Mouse (Mus musculus): ENCODE data around the gene Cdc7. TPM values are rescaled to one million over a fixed set of nuclear protein-coding genes. Genes with fewer than 3 reads are reported as not detected.

Gene Cdc7
- total RNA-seq, 2 experiments from 2014 or later = 14.0 to 15.9 TPM

- intact Hi-C loops (cut with DNase I) = no loop called here
- no peak for DNase-seq (ENCODE audit: extremely low spot score in 1 of 2, low spot score in 2 of 2)
Observed at GRCm38 (mm10) chr5:107017544-107017943, 53.4 kb downstream of the Cdc7 start.

GRCm38 (mm10) chr5:107019057-107019456 is 54.9 kb downstream of the Cdc7 start:
- DNase-seq (ENCODE audit: extremely low spot score in 1 of 2, low spot score in 2 of 2) = no peak
- intact Hi-C loops (cut with DNase I) = no loop called here

GRCm38 (mm10) chr5:107019904-107020303 is 55.8 kb downstream of the Cdc7 start:
- intact Hi-C loops (cut with DNase I) = no loop called here
- DNase-seq (ENCODE audit: extremely low spot score in 1 of 2, low spot score in 2 of 2) = no peak

DNA sequence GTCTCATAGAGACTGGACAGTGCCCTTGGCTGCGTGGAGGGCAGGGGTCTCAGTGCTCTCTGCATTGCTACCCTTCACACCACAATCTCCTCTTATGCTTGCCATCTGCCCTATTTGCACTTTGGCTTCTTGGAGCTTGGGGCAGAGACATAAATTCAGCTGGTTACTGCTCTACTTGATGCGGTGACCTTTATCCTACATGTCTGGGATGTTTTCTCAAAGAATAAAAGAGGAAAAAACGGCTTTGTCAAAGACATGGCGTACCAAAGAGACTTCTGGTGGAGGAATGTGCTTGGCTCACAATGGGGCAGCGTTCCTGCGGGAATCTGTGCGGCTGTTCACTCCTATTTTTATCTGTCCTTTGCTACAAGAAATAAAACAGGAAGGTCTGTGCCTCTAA is 56.2 kb downstream of the Cdc7 start:
- intact Hi-C loops (cut with DNase I) = no loop called here
- DNase-seq (ENCODE audit: extremely low spot score in 1 of 2, low spot score in 2 of 2) = no peak

DNA sequence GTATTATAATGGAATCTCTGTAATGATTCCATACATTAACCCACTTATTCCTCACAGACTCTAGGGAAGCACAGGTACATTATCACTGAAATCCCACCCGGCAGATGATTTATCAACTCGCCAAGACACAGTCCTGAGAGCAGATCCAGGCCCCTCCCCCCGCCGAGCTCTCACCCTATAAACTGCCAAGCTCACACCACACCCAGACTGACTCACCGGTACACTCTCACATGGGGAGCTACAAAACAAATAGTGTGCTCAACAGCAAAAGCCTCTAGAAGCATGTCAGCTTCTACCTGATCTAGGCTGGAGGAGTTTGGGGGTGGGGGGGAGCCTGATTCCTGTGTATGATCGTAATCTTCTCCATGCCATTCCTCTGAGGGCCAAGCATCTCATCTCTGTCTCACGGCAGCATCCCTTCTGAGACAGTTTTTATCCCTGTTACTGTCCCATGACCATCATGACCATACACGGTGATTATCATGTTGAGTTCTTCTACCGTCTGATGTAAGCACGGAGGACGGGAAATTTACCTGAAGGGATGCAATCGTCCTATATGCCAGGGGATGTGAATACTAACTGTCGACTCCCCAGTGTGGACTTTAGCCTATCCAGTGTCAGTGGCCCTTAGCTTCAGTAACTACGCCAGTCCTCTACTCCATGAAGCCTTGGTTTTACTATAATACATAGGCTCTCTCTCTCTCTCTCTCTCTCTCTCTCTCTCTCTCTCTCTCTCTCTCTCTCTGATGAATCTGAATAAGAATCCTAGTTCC is 57.4 kb downstream of the Cdc7 start:
- intact Hi-C loops (cut with DNase I) = no loop called here
- DNase-seq (ENCODE audit: extremely low spot score in 1 of 2, low spot score in 2 of 2) = no peak

DNA sequence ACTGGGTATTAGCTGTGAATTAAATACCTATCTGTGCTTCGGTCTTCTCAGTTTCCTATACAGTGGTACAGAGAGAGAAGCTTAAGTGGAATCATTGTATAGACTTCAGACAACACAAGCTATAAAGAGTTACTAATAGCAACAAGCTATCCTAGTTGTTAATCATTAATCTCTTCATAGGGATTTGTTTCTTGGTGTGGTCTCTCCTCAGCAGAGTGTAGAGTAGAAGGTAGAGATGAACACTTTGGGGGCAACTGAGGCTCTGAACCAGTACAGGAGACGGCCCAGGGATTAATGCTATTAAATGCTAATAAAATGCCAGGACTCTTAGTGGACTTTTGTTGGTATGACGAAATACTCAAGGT is 57.9 kb downstream of the Cdc7 start:
- DNase-seq (ENCODE audit: extremely low spot score in 1 of 2, low spot score in 2 of 2) = no peak
- intact Hi-C loops (cut with DNase I) = no loop called here

DNA sequence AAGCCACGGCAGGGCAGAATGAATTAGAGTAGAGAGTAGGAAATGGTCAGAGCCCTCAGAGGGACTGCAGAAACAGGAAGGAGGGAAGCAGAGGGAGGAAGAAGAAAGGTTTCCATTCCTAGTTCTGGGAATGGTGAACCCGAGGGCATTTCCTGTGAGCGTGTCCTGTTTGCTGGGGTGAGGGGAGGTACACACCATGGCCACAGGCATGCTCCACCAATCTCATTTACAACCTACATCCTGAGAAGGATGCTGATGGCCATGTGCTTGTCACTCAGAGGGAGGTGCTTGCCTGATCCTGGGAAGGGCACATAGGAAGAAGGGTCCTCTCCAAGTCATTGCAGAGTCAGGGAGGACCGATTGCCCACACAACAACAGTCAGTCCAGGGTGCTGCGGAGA is 59.8 kb downstream of the Cdc7 start:
- intact Hi-C loops (cut with DNase I) = no loop called here
- no peak for DNase-seq (ENCODE audit: extremely low spot score in 1 of 2, low spot score in 2 of 2)

- DNase-seq (ENCODE audit: extremely low spot score in 1 of 2, low spot score in 2 of 2) = no peak
- intact Hi-C loops (cut with DNase I) = no loop called here
Observed at GRCm38 (mm10) chr5:107025371-107025770, 61.2 kb downstream of the Cdc7 start.

DNA sequence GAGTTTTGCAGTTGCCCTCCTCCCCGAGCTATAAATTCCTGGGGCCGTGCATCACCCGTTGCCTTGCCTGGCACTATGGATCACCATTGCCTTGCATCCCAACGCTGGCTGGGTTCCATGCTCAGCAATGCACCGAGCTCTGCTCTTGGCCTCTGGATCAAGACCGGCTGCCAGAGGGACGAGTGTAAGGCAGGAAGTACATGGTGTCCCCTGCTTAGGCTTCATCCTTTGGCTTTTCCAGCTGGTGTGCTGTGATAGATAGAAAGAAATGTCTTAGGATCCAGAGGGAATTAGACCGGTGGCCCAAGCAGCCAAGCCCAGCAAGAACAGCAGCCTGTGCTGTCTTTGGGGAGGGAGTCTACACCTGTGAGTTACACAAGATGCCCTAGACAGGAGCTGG is 61.7 kb downstream of the Cdc7 start:
- intact Hi-C loops (cut with DNase I) = no loop called here
- no peak for DNase-seq (ENCODE audit: extremely low spot score in 1 of 2, low spot score in 2 of 2)

- intact Hi-C loops (cut with DNase I) = no loop called here
- DNase-seq (ENCODE audit: extremely low spot score in 1 of 2, low spot score in 2 of 2) = no peak
Observed at GRCm38 (mm10) chr5:107027616-107028015, 63.5 kb downstream of the Cdc7 start.

GRCm38 (mm10) chr5:107028557-107028956 is 64.4 kb downstream of the Cdc7 start:
- intact Hi-C loops (cut with DNase I) = no loop called here

GRCm38 (mm10) chr5:107029801-107030200 is 65.7 kb downstream of the Cdc7 start:
- DNase-seq (ENCODE audit: extremely low spot score in 1 of 2, low spot score in 2 of 2) = no peak
- intact Hi-C loops (cut with DNase I) = no loop called here

More at GRCm38 (mm10) chr5:107028557-107028956, 64.4 kb downstream of the Cdc7 start:
- no peak for DNase-seq (ENCODE audit: extremely low spot score in 1 of 2, low spot score in 2 of 2)

GRCm38 (mm10) chr5:107030821-107031220 is 66.7 kb downstream of the Cdc7 start:
- intact Hi-C loops (cut with DNase I) = no loop called here
- no peak for DNase-seq (ENCODE audit: extremely low spot score in 1 of 2, low spot score in 2 of 2)

Other genes with a start within 250 kb of the Cdc7 start
- gene Hfm1, start 38.0 kb upstream of the Cdc7 start, total RNA-seq (2021) = 1 to 10 TPM; 2.7 TPM